Mouse (Mus musculus) kidney, adult 2 months (tissue): Measurements from ENCODE around the gene Gnpda2.

Source experiments
- CTCF ChIP-seq: fragments of 200-500 bp; conservative IDR thresholded peaks from 2 replicates; pipeline ENCODE4 v1.5.1; 2011; ENCODE audit warnings: low read depth, mild to moderate bottlenecking, control low read depth, low read length, moderate library complexity, mixed read lengths; ENCODE audit not compliant: insufficient read depth, insufficient read length
- POLR2A ChIP-seq: fragments of 200-500 bp; IDR thresholded peaks from one replicate; pipeline ENCODE4 v1.6.1; 2011; ENCODE audit warnings: low read depth, low read length, control low read depth

- TF ChIP-seq POLR2A (no peak), CTCF (no peak)
Measured at GRCm38 (mm10) chr5:69523944-69524343, 68.2 kb downstream of the Gnpda2 start.
